Mouse (Mus musculus) thymus, postnatal 36 days (tissue): Measurements from ENCODE around the gene AI464131.

Experiments used
- DNase-seq, 2 experiments: peaks; one replicate each; pipeline ENCODE4 v3.0.0; 2022; ENCODE audit warnings: mixed read lengths in 2 of 2

AI464131 gene

DNA sequence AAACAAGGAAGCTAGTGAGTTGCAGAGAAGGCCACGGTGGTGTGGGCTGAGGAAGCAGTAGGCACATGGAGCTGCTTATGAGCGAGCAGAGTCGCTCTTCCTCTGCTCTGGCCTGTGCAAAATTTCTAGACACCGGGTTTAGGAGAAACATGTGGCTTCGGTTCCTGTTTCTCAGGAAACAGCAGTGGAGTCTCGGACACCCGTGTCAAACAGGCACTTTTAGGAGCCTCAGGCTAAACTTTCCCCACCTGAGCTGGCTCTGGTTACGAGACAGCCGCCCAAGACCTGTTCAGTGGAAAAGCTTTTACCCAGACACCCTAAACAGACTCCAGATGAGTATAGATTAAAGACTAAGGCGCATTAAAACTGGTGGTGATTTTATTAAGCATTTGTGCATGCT lies 33.7 kb downstream of the AI464131 start:
- DNase-seq = no peak

DNA sequence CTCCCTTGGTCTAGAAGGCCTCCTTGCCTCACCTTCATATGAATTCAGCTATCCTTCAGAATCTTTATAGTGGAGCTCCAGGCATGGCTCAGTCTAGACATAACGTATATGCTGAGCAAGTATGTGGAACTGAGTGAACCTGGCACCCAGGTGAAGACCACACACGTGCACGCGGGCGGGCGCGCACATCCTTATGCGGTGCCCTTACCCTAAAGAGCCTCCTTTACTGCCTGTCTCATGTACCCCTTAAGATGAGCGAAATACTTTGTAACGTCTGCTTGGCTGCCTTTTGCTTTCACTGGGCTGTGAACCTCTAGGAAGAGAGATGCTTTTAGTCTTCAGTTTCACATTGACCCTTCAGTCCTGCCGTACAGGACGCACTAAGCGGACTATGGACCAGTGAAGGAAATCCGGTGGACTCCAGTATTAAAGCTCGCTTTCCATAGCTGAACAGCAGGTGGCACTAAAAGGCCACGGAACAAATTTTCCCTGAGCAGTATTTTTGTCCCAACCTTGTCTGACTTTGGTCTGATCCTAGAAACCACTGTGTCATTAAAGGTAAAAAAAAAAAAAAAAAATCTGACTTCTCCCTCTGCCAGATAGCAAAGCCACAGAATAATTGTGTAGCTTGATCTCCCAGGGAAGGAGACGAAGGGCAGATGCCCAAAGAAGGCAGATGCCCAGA lies 34.3 kb downstream of the AI464131 start:
- peak; percentile 14 to 16 for DNase-seq

DNA sequence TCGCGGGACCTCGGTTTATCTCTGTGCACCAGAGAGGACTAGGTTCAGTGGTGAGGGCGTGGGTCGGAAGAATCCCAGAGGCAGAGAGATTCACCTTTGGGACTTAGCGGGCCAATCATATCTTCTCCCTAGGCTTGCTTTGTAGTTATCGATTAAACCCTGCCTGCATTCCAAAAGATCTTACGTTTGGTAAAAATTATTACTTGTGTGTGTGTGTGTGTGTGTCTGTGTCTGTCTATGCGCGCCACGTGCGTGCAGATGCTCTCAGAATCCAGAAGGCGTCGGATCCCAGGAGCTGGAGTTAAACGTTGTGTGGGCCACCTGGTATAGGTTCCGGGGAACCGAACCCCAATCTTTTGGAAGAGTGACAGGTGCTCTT lies 37.6 kb downstream of the AI464131 start:
- DNase-seq = no peak

DNA sequence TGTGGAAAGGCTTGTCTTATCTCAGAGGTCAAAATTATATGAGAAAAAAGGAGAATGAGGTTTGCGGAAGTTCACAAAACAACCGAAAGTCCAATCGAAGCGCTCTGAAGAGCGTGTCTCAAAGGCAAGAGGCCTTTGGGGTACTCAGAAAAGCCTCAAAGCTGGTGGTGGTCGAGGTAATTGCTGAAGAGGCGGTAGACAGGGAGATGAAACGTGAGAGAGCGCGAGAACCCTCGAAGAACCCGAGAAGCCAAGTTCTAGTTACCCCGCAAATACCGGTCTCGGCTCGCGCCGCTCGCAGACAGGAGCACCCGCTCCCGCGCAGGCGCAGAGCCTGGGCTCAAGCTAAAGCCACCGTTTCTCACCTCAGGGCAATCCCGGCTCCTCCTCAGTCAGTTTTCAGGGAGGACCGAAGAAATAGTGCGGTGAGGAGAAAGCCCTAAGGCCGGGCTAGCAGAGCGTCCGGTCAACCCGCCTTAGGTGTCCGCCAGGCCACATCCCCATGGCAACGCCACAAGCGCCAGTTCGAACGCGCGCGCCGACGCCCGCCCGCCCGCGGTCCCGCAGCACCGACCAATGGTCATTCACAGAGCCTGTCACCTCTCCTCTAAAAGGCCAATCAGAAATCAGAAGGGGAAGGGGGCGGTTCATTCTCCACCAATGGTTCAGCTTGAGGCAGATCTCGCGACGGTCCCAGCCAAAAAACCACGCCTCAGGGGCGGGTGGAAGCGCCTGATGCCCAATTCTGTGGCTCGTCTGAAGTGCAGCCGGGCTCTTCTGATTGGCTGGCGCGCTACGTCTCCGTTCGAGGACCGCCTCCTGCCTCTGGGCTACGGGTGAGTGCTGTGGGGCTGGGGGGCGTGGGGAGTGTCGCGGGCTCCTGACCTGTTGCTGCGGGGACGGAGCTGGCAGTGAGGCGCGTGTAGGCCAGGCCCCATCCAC lies 38.3 kb downstream of the AI464131 start, which contains the start of the genes Kif24 and Nudt2:
Kif24 (minus strand) TSS at position 543 of the 942 bp plus-strand sequence.
Nudt2 (plus strand) TSS at position 807 of the 942 bp plus-strand sequence.
- DNase-seq = peak; percentile 96 to 98

DNA sequence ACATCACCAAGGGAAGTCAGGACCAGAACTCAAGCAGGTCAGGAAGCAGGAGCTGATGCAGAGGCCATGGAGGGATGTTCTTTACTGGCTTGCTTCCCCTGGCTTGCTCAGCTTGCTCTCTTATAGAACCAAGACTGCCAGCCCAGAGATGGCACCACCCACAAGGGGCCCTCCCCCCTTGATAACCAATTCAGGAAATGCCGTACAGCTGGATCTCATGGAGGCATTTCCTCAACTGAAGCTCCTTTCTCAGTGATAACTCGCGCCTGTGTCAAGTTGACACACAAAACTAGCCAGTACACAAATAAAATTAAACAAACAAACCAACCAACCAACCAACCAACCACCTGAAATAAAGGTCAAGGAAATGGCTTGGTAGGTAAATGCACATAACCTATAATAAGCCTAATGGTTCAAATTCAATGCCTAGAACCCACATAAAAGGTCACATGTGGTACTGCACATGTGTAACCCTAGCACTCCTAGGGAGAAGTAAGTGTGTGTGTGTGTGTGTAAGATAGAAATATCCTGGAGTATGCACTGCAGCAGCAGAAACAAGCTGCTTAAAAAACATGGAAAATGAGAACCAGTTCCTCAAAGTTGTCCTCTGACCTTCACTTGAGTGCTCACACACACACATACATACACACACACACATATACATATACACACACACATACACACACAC lies 39.7 kb downstream of the AI464131 start:
- peak; percentile 25 to 43 for DNase-seq

DNA sequence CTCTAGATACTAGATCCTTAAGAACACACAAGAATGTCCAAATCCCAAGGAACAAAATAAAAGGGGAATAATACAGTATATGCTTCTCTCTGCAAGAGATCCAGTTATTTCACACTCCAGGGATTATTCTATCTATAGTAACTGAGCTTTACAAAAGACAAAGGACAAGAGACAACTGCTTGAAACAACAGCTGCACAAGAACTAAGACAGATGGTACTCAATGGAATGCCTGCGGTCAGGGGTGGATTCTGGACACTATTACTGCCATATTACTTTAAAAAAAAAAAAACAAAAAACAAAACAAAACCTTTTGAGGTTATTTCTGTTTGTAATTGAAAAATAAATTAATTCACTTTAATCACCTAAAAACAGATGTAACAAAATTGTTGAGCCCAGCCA lies 42.2 kb downstream of the AI464131 start:
- DNase-seq = no peak

DNA sequence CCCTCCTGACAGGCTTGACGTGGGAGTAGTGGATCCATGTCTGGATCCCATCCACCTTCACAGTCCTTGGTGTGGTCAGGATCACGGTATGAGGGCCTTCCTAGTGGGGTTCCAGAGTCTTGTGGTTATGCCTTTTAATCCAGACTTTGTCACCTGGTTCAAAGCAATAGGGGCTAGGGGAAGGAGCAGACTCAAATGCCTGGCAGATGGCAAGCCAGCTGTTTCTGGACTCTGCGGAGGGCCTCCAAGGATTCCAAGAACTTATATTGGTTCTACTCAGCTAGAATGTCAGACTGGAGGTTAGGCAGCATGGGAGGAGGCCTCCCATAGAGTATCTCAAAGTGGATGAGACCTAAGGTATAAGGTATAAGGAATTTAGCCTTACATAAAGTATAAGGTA lies 55.3 kb downstream of the AI464131 start:
- DNase-seq = no peak
